Mouse (Mus musculus): ENCODE data around the gene Ing3.

GRCm38 (mm10) chr6:21977532-21977931, 28.2 kb downstream of the Ing3 start:
- TF ChIP-seq POLR2A (IDR thresholded peaks at IDR 0.05; ENCODE audit: insufficient read length, low read depth), result no peak
- no peak for TF ChIP-seq POLR2AphosphoS2 (IDR thresholded peaks at IDR 0.05; ENCODE audit: insufficient read length, low read depth)
- TF ChIP-seq TCF12 (IDR thresholded peaks at IDR 0.05; ENCODE audit: insufficient read depth, poor library complexity, severe bottlenecking), result no peak
- no peak for TF ChIP-seq SRF (IDR thresholded peaks at IDR 0.05; ENCODE audit: control insufficient read depth, insufficient read length, low read depth)
- no peak for TF ChIP-seq E2F4 (IDR thresholded peaks at IDR 0.05; ENCODE audit: insufficient read depth)
- TF ChIP-seq MYOD1 (IDR thresholded peaks at IDR 0.05; ENCODE audit: control insufficient read depth in 1 of 3, insufficient read length in 2 of 3, low read depth in 2 of 3), result no peak
- no peak for TF ChIP-seq CEBPB (IDR thresholded peaks at IDR 0.05; ENCODE audit: insufficient read depth, poor library complexity, severe bottlenecking)
- no peak for TF ChIP-seq USF1 (IDR thresholded peaks at IDR 0.05; ENCODE audit: low read depth)
- no peak for TF ChIP-seq MAX (IDR thresholded peaks at IDR 0.05; ENCODE audit: low read depth)
- no peak for TF ChIP-seq REST (IDR thresholded peaks at IDR 0.05; ENCODE audit: insufficient read depth, insufficient read length)
- no peak for TF ChIP-seq TCF3 (IDR thresholded peaks at IDR 0.05; ENCODE audit: insufficient read length, low read depth)
